Mouse (Mus musculus) right cerebral cortex, postnatal 36 days (tissue): ENCODE data around the gene Zcchc14.
"Not testable (repeated sequence)": the region's sequence is repeated elsewhere in the genome, so short reads cannot be mapped to it uniquely, and the experiment has no call there.

Experiments used
- DNase-seq, 2 experiments: peaks; one replicate each; pipeline ENCODE4 v3.0.0; 2022; ENCODE audit warnings: low spot score in 2 of 2, mixed read lengths in 1 of 2

Zcchc14 gene

DNA sequence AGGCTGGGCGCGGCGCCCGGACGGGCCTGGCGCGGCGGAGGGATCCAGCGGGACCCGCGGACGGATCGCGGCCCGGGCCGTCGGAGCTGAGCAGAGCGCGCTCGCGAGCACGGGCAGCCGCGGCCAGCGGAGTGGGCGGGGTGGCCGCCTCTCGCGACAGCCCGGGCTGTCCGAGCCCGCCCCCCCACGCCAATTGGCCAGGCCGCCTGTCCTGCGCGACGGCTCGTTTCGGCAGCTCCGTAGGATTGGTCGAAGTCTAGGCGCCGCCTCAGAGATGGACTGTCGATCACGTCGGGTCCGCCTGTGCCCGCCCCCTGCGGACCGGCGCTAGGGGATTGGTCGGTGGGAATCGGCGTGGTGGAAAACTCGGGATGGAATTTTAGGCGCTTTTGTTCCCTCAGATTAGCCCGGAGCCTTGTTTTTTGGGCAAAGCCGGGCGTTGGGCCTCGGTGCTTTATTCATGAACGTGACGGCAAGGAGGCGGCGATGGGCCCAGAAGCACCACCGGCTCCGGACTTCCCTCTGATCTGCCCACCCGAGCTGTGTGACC, at the start of gene Zcchc14:
TSS of gene Zcchc14 (minus strand) at position 128 of the 550 bp plus-strand sequence.
- peak; percentile 98 to 99 for DNase-seq

DNA sequence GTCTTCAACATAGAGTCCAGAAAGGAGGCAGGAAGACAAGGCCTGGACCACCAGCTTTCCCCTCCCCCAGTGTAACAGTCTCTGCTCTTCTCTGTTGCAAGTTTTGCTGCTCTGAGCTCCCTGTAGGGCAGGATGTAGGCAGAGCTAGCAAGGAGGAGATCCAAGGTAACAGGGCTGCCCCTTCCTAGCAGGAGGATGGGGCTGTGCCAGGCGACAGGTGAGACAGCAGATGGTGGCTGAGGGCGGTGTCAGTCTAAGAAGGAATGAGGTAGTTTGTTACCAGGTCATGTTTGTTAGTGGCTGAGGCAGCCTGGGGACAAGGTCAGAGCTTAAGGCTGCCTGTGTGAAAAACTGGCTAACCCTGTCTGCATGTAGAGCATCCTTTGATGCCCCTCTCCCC, 47.2 kb upstream of the Zcchc14 start:
- DNase-seq, result no peak

DNA sequence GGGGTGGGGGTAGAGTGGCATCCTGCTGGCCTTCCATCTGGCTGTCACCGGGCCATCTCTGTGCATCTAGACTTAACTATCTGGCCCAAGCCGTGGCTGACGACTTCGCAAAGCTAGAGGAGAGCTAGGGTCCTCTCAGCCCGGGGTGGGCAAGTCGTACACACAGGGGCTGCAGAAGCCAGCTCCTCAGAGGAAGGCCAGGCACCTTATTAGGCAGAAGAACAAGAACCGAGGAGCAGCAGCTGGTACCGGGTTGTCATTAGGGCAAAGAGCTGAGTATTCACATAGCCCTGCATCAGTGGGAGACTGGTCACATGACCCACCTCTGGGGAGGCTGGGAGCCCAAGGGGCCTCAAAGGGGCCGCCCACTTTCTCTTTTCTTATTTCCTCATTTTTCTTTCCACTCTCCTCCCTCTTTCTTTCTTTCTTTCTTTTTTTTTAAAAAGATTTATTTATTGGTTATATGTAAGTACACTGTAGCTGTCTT, 46.0 kb upstream of the Zcchc14 start:
- DNase-seq, result no peak

DNA sequence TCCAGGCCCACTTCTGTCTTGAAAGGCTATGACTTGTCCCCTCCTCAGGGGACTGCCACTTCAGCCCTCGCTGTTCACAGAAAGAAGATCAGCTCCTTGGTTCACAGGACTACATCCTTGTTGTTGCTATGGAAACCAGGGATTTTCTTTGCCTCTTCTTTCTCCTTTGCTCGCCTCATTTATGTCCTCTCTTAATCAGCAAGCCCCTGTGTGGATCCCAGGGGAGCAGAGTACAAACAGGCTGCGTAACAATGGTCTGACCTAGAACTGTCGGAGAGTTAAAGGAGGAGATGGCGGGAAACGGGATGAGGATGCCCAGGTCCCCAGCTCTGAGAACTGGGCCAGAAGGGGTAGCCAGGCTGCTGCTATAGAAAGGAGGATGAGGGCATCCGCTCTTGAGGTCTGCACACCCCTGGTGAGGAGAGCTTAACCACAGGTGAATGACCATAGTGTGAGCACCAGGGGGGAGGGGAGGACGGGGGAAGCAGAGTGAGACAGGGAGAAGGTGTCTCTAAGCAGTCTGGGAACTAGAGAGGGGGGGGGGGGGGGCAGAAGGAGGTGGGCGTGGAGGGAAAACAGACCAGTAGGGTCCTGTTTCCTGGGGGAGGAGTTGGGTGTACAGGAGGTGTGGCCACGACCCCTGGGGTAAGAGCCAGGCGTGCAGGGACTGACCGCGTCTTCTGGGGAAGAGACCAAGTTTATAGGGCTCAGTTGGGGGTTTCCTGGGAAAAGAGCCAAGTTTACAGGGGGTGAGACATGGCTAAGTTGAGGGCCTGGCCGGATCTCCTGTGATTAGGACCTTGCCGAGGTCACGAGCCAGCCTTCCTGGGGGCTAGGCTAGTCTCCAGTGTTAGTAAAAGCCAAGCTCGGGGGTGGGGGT, 45.3 kb upstream of the Zcchc14 start:
- DNase-seq, result no peak

DNA sequence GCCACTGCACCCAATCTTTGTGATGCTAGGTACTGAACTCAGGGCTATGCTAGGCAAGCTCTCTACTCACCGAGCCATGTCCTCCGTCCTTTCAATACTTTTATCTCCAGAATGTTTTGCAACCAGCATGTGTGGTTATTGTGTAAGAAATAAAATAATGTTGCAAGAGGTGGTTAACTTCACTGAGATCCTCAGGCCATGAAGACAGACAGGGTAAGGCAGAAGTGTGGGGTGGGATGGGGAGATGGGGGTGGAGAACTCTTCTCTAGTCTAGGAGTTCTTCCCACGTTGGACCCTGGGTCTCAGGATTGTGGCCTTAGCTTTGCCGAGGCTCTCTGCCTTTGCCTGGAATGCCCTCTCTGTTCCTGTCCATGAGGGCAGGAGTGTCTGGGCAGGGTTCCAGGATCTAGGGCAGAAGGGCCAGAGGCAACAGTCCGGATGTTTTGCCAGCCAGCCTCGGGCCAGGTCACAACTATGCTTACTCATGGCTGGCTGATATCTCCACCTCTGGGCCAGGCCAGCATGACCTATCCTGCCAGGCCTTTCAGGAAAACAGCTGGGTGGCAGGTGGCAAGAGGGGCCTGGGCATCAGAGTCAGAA, 43.0 kb upstream of the Zcchc14 start:
- DNase-seq, result no peak

DNA sequence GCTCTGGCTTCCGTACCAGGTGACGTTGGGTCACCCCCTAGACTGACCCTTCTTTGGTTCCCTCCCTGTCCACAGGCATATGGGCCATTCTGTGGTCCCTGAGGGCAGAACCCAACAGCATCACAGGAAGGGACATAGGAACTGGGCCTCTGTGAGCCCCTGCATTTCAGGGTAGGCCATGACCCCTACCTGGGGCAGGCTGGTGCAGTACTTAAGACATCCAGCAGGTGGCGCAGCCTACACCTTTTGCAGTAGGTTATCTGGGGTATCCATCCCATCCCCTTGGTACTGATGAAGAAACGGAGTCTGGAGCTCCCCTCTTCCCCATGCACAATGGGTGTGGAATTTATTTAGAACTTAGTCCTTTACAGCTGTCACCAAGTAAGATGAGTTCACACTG, 41.8 kb upstream of the Zcchc14 start:
- no peak for DNase-seq

DNA sequence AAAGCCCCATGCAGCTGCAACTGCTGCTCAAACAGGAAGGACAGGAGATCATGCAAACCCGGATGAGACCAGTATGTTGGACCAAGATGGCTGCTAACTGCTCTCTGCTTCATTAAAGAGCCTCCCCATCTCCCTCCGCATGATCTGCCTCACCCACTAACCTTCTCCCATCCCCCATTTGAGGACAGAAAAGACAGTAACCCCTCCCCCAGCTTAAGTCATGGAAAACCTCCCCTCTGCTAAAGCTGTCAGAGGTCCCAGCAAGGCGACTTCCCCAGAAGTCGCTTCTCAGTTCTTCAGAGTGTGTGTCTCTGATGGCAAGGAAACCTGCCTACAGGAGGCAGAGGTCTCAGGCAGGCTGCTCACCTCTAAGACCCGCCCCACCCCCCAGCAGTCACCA, 35.8 kb upstream of the Zcchc14 start:
- DNase-seq, result no peak

DNA sequence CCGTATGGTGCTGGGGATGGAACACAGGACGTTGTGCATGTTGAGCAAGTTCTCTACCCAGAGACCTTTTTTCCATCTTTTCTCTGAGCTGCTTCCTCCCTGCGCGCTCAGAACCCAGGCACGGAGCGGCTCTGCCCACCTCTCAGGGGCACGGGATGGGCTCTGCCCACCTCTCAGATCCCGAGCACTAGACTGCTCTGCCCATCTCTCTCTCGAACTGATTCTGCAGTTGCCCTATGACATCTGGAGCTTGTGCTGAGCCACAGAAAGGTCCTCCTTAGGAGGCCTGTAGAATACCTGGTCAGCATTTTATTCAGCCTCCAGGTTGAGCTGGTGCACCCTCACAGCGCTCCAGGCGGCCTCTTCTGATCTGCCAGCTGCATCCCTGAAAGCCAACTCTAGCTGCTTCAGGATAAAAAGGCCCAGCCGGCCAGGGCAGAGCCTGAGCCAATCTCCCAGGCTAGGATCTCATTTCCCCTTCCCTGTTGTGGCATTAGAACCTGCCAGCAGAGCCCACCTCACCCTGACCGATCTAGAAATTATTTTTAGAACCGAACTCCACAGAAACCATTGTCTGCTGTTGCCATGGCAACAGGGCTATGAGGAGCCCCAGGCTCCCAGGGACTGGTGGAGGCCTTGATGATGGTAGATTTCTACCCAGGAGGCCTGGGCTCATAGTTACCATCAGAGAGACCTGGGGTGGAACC, 34.9 kb upstream of the Zcchc14 start:
- DNase-seq, result peak; percentile 48 to 55

DNA sequence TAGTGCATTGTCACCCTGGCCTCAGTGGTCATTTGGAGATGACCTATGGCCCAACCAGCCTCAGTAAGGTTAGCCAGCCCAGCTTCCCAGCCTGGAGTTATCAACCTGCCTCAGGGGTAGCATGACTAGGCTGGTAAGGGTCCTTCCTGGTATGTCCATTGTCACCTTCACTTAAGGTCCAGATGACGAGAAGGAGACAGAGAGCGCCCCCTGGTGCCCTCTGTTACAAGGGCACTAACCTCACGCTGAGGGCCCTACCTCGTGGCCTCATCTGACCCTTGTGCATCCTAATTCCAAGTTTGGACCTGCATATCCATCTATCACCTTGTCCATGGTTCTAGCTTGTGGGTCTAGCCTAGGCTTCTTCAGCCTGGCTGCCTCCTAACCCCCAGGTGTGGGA, 32.7 kb upstream of the Zcchc14 start:
- DNase-seq, result peak in 1 of 2 experiments; percentile 31

DNA sequence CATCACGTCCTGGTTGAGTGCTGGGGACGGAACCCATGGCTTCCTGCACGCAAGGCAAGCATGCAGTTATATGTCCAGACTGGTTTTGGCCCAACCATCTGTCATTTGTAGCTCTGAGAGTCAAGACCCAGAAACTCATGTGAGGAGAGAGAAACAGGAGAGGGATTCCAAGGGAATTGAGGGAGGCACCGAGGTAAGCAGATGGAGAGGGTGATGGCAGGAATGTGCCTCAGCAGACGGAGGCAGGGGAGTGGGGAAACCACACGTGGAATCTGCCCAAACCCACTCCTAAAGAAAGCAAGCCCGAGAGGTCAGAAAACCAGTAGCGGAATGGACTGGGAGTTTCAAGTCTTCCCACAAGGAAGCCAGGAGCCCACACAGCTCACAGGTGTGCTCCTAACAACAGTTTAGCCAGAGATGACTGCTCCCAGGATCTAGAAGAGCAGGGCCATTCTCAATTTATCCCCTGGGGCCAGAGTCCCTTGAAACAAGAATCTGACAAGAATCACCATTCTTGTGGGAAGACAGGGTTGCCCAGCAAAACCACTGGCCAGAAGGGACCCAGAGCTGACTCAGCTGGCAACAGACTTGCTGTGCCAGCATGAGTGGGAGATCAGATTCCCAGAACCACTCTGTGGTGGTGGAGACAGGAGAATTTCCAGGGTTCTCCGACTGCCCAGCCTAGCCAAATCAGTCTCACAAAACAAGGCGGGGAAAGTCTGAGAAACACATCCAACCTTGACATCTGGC, 30.6 kb upstream of the Zcchc14 start:
- no peak for DNase-seq

DNA sequence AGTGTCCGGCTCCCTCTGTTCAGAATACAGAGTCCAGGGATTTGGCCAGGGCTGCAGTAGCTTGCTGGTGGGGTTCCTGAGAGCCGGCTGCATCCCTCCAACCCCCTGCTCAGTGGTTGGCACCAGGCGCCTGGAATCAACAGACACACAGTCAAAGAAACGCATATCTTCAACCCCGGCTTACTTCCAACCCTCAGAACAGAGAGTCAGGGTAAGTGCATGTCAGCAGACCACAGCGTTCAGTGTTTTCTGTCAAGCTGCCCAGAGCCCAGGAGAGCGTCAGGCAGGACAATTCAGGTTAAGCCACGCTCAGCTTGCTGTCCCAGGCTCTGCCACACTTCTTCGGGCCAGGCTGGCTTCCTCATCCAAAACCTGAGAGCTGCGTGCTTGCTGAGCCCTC, 28.8 kb upstream of the Zcchc14 start:
- DNase-seq, result no peak

DNA sequence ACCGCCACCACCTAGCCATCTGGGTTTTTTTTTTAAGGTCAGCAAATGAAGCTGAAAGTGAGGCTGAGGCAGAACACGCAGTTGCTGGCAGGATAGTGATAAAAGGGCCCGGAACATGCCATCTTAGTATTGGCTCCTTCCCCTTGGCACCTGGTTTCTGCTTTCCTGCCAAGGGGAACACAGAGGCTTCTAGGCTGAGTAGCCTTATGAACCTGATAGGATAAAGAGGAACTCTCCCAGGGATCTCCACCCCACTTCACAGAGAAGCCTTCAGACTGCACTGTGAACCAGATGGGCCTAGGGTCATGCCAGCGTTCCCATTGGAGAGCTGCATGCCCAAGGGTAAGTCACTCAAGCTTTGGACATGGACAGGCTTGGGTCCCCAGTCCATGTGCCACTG, 28.2 kb upstream of the Zcchc14 start:
- no peak for DNase-seq

DNA sequence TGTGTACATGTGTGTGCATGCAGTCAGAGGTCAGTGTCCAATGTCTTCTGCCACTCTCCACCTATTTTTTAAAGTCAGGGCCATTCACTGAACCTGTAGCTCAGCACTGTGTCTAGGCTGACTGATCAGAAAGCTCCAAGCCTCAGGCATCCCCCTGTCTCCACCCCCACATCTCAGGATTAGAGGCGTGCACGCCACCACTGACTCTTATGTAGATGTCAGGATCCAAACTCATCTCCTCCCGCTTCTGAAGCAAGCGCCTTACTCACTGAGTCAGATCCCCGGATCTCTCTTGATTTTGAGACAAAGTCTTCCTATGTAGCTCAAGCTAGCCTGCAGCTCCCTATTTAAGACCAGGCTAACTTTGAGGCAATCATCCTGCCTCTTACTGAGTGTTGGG, 26.0 kb upstream of the Zcchc14 start:
- no peak for DNase-seq

DNA sequence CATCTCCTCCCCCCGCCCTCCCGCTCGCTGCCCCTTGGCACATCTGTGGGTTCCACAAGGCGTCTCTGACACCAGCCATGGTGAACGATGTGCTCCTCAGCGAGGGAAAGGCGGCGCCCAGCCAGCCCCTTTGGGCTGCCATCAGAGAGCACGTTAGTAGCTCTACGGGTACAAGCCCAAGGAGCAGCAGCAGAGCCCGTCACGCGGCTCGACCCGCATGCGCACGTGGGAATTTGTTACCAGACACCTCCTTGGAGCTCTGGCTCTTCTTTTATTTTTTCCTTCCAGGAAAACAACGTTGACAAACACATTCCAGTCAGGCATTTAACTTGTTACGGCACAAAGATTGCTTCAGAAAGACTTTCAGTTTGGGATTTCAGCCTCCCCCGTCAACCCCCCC, 23.0 kb upstream of the Zcchc14 start:
- peak in 1 of 2 experiments; percentile 45 for DNase-seq

DNA sequence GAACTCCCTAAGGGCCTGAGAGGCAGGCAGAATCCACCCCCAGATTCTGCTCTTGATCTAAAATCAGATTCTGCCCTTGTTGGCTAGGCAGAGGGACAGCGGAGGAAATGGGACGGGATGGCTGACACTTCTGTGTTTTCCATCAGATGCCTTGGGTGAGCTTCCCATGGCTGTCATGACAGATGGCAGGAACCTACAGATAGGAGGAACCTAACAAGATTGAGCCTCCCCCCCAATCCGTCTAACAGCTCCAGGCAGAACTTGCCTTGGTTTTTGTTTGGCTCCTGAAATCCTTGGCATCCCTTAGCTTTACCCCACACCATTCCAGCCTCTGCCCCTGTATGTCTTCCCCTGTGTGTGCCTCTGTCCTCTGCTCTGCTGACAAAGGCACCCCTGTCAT, 22.5 kb upstream of the Zcchc14 start:
- no peak for DNase-seq

DNA sequence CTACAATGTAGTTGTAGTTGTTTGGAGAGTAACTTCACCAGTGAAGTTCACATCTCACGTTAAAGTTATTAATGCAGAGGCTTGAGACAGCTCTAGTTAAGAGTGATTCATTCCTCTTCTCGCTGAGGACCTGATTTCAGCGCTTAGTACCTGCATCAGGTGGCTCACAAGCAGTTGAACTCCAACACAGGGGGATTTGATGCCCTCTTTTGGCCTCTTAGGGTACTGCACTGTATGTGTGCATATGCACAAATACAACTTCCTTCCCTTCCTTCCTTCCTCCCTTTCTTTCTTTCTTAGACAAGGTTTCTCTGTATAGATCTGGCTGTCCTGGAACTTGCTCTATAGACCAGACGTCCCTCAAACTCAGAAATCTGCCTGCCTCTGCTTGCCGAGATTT, 21.8 kb upstream of the Zcchc14 start:
- no peak for DNase-seq

DNA sequence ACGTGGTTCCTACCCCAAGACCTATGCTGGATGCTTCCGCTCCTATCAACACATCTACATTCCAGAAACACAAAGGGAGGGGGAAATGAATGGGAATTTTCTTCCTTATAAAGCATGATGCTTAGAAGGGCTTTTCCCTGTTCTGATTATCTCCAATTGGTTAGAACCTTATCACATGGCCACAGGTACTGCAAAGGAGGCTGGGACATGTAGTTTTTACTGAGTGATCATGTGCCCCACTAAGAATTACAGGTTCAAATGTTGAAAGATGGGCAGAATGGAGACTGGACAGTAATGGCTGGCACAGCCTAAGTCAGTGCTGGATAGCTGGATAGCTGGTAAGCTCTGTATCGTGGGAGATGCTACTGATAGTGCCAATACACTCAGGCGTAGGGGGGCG, 21.2 kb upstream of the Zcchc14 start:
- DNase-seq, result no peak

DNA sequence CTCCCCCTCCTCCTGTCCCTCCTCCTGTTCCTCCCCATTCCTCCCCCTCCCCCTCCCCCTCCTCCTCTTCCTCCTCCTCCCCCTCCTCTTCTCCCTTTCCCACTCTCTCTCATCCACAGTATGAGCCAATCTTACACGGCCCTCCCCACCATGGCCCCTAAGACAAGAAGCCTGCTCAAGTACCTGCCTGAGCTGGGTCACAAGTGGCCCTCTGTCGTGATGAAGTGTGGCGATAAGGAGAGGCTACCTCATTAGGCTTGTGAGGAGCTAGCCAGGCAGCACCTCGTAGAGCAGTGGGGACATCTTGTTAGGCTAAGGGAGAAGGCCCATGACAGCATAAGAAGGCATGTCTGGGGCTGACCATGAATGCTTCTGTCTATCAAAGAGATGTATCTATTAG, 20.5 kb upstream of the Zcchc14 start:
- DNase-seq, result no peak

DNA sequence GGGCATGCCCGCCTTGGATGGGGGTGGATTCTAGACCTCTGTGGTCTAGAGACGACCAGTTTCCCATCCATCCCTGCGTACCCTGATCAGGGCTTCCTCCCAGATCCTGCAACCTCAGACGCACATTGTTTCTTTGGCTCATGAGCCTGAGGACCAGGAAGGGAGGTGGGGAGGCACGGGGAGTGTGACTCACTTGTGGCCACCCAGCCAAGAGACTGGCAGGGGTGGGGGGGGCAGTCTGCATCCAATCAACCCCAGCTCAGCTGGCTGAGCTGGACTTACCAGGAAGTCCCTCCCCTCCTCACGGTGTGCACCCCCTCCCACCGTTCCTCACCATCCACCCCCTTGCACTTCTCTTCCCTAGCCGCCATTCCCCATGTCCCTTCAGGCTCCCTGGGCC, 16.5 kb upstream of the Zcchc14 start:
- DNase-seq, result no peak

DNA sequence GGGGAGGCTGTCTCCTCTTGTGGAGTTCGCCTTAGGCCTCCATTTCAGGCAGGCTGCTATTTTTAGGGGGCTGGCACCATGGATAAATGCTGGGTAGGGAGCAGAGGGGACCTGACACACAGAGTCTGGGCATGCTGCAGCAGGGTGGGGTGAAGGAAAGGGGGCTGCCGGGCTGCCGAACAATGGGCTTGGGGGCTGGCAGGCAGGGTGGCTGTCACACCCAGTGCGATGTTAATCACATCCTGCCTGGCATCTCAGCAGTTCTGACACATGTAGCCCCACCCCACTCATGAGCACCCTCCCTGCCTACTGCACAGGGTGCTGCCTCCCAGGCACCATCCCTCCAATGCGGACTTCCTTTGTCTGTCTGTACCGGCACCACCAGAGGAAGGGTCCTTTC, 15.9 kb upstream of the Zcchc14 start:
- peak in 1 of 2 experiments; percentile 44 for DNase-seq

DNA sequence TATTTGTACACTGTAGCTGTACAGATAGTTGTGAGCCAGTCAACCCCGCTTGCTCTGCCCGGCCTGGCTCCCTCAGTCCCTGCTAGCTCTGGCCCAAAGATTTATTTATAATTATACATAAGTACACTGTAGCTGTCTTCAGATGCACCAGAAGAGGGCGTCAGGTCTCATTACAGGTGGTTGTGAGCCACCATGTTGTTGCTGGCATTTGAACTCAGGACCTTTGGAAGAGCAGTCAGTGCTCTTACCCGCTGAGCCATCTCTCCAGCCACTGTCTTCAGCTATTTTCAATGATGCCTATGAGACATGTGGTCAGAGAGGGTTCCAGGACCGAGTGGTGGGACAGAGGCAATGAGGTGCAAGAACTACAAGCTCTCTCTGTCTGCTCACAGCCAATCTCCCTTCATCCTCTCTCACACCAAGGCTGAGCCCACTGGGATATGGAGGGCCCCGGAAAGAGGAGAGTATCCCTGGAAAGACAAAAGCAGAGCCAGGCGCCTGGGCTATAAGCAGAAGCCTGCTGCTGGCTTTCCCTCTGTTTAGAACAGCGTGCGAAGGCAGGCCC, 15.3 kb upstream of the Zcchc14 start:
- DNase-seq, result not testable (repeated sequence)
